Mouse (Mus musculus) ES-E14 (cell line): ENCODE data around the gene Gli3.

Experiments
- CHD2 ChIP-seq: IDR thresholded peaks from 2 replicates; pipeline ENCODE4 v1.6.1; 2014; ENCODE audit warnings: mild to moderate bottlenecking, low read depth, low read length, inconsistent platforms
- HCFC1 ChIP-seq: IDR thresholded peaks from 2 replicates; pipeline ENCODE4 v1.6.1; 2012; ENCODE audit warnings: low read length, inconsistent platforms, borderline replicate concordance; ENCODE audit not compliant: insufficient read depth
- MAFK ChIP-seq: IDR thresholded peaks from 2 replicates; pipeline ENCODE4 v1.6.1; 2014; ENCODE audit warnings: mild to moderate bottlenecking, low read depth, low read length, inconsistent platforms; ENCODE audit not compliant: insufficient read depth
- ZC3H11A ChIP-seq: IDR thresholded peaks from 2 replicates; pipeline ENCODE4 v1.6.1; 2012; ENCODE audit warnings: low read depth, mild to moderate bottlenecking, inconsistent platforms, low read length, borderline replicate concordance
- ZNF384 ChIP-seq: IDR thresholded peaks from 2 replicates; pipeline ENCODE4 v1.6.1; 2012; ENCODE audit warnings: low read depth, low read length, inconsistent platforms

DNA sequence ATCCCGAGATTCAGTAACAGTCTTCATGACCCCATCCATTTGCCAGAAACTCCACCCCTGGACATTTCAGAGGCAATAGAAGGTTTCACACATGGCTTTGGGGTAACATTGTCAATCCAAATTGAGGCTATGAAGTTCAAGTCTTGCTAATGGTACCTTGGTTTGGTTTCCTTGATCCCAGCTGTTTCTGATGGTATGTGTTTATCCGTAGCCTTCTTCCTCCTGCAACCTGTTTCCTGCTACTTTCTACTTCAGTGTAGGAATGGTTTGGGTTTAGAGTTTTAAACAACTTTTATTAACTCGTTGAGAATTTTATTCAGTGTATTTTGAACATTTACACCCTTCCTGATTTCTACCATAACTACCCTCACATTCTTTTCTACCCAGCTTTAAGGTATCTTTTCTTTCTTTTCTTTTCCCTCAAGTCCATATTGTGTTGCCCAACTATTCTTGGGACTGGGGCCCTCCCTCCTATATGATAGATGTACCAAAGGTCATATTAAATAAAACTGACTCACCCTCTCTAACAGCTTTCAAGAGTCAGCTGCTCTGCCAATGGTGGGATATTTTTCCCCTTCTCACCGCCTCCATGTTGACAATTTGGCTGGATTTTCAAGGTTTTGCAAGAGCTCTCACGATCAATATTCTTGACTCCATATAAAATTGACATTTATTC, 225.9 kb downstream of the Gli3 start:
- TF ChIP-seq MAFK (no peak), ZC3H11A (no peak), ZNF384 (no peak), CHD2 (no peak), HCFC1 (no peak)
